Mouse (Mus musculus) myocyte (in vitro differentiated cells): ENCODE measurements around the gene Rbm26.

Experiments
- MAX ChIP-seq: IDR thresholded peaks from one replicate; pipeline ENCODE4 v1.6.1; 2011; ENCODE audit warnings: low read depth, mild to moderate bottlenecking, control low read depth
- MYOD1 ChIP-seq, 3 experiments: IDR thresholded peaks; one replicate each; pipeline ENCODE4 v1.6.1; 2011; ENCODE audit warnings: control low read depth in 2 of 3, low read depth in 2 of 3, mild to moderate bottlenecking in 2 of 3, moderate library complexity in 1 of 3; ENCODE audit not compliant: insufficient read length in 2 of 3, control insufficient read depth in 1 of 3
- MYOG ChIP-seq, 3 experiments: IDR thresholded peaks; one replicate each; pipeline ENCODE4 v1.6.1; 2011; ENCODE audit warnings: control low read depth in 2 of 3, low read depth in 2 of 3, mild to moderate bottlenecking in 2 of 3; ENCODE audit not compliant: insufficient read length in 2 of 3, control insufficient read depth in 1 of 3, insufficient read depth in 1 of 3
- POLR2A ChIP-seq: IDR thresholded peaks from one replicate; pipeline ENCODE4 v1.6.1; 2011; ENCODE audit warnings: low read depth, mild to moderate bottlenecking, control low read depth, moderate library complexity; ENCODE audit not compliant: insufficient read length

- TF ChIP-seq MAX: no peak
- no peak for TF ChIP-seq MYOG (IDR thresholded peaks at IDR 0.05; ENCODE audit: control insufficient read depth in 1 of 3, insufficient read depth in 1 of 3, insufficient read length in 2 of 3, low read depth in 2 of 3)
- TF ChIP-seq POLR2A: no peak
- TF ChIP-seq MYOD1 (IDR thresholded peaks at IDR 0.05; ENCODE audit: control insufficient read depth in 1 of 3, insufficient read length in 2 of 3, low read depth in 2 of 3): no peak
These were observed 109.1 kb downstream of the Rbm26 start for GRCm38 (mm10) chr14:105068060-105068459.
